Mouse (Mus musculus): ENCODE results near the gene Trpm6.

Trpm6 gene

GRCm38 (mm10) chr19:18889117-18889627 lies 139.4 kb downstream of the Trpm6 start:
- DNase-seq (ENCODE audit: low read depth, low spot score), result no peak

- DNase-seq (ENCODE audit: low read depth, low spot score), result no peak
These were observed 139.8 kb downstream of the Trpm6 start for GRCm38 (mm10) chr19:18889632-18890031.

GRCm38 (mm10) chr19:18890216-18890615 lies 140.4 kb downstream of the Trpm6 start:
- DNase-seq (ENCODE audit: low read depth, low spot score), result no peak

- DNase-seq (ENCODE audit: low read depth, low spot score), result no peak
These were observed 148.5 kb downstream of the Trpm6 start for GRCm38 (mm10) chr19:18898238-18898637.

GRCm38 (mm10) chr19:18902041-18902693 lies 152.4 kb downstream of the Trpm6 start:
- DNase-seq (ENCODE audit: low read depth, low spot score), result no peak

- DNase-seq (ENCODE audit: low read depth, low spot score), result no peak
These were observed 152.9 kb downstream of the Trpm6 start for GRCm38 (mm10) chr19:18902694-18903067.

GRCm38 (mm10) chr19:18905511-18905910 lies 155.7 kb downstream of the Trpm6 start:
- DNase-seq (ENCODE audit: low read depth, low spot score), result no peak

GRCm38 (mm10) chr19:18909641-18910040 lies 159.9 kb downstream of the Trpm6 start:
- no peak for DNase-seq (ENCODE audit: low read depth, low spot score)

GRCm38 (mm10) chr19:18911755-18912340 lies 162.1 kb downstream of the Trpm6 start:
- no peak for DNase-seq (ENCODE audit: low read depth, low spot score)

GRCm38 (mm10) chr19:18941391-18941790 lies 191.6 kb downstream of the Trpm6 start:
- no peak for DNase-seq (ENCODE audit: low read depth, low spot score)

All from A20 (cell line).